Mouse (Mus musculus) layer of hippocampus, adult 2 months (tissue): ENCODE results near the gene Dram2. TPM values are rescaled to one million over a fixed set of nuclear protein-coding genes. Genes with fewer than 3 reads are reported as not detected.
A peak's percentile ranks its signal among the peaks of the same experiment; 100 is the strongest.

Experiments used
- DNase-seq, 2 experiments: peaks; one replicate each; pipeline ENCODE4 v3.0.0; 2022; ENCODE audit warnings: low spot score in 2 of 2
- H3K27ac ChIP-seq: fragments of 200-600 bp; 2 replicates; pipeline ENCODE4 v1.8.1; 2022
- H3K4me3 ChIP-seq: fragments of 200-600 bp; 2 replicates; pipeline ENCODE4 v1.8.1; 2022; ENCODE audit warnings: mild to moderate bottlenecking
- CTCF ChIP-seq: fragments of 200-600 bp; conservative IDR thresholded peaks from 2 replicates; pipeline ENCODE4 v1.8.1; 2022; ENCODE audit warnings: antibody characterized with exemption, mild to moderate bottlenecking, moderate library complexity
- long read RNA-seq, 2 experiments: library from polyadenylated mRNA; stranded (forward); transcript quantifications; one replicate each; pipeline ENCODE4 v2.0.0; 2021; ENCODE audit warnings: borderline mapping rate in 2 of 2
- total RNA-seq, 2 experiments: library from RNA; stranded (reverse); gene quantifications; 2 replicates each; pipeline ENCODE4 v1.2.3; 2021

The Dram2 gene
- 10 to 100 TPM; 34.7 to 37.2 TPM for total RNA-seq
- long read RNA-seq, experiment 1, transcript Dram2-202 (9 exons, 3,271 nt) = major isoform, 7 of 11 reads
- long read RNA-seq, experiment 1, partial matches to known transcripts = 0 of 11 reads
- long read RNA-seq, experiment 1, other reads (novel, unspliced or antisense) = 4 of 11 reads
- long read RNA-seq, experiment 2, transcript Dram2-202 (9 exons, 3,271 nt) = major isoform, 11 of 15 reads
- long read RNA-seq, experiment 2, partial matches to known transcripts = 0 of 15 reads
- long read RNA-seq, experiment 2, other reads (novel, unspliced or antisense) = 3 of 15 reads

DNA sequence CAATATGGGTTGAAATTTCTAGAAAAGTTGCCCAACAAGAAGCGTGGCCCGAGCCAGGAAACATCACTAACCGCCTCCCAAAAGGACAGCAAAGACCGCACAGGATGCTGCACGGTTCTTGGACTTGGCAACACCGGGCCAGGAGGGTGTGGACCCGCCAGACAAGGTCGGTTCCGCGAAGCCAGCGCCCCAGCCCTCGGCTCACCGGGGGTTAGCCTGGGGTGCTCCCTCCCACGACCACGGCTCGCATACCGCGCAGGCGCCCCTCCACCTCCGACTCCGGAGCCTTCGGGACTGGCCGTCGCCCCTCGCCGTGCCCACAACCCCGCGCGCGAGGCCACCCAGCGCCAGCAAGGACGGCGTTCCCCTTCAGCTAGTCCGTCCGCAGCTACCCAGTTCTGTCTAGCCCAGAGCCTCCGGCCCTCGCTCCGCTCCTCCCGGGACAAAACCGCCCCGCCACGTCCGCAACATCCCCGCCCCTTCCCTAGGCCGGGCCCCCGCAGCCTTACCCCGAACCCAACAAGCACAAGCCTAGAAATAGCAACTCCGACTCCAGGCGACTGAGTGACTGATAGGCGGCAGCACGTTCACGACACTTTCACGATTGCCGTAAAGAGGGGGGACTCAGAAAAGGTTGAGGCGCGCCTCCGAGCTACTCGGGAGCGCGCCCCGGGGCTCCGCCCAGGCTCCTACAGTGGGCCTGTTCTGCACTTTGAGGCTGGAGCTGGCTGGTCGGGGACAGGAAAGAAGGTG lies at the start of gene Dram2, which contains the start of gene Cept1:
Gene Dram2 (plus strand): TSS at position 628 of the 753 bp plus-strand sequence.
Gene Cept1 (minus strand): TSS at position 632 of the 753 bp plus-strand sequence.
- peak within 1 kb of the TSS; percentile 88 for H3K4me3 ChIP-seq
- peak within 1 kb of the TSS; percentile 95 for H3K27ac ChIP-seq
- DNase-seq = peak; percentile 90 to 92
- 0 out of 2 replicates have a peak, but pooled peaks have one; percentile 3 for TF ChIP-seq CTCF

GRCm38 (mm10) chr3:106500510-106500909 lies 47.1 kb upstream of the Dram2 start:
- no peak overlapping the region for H3K27ac ChIP-seq
- H3K4me3 ChIP-seq = no peak overlapping the region
- TF ChIP-seq CTCF = no peak
- no peak for DNase-seq

DNA sequence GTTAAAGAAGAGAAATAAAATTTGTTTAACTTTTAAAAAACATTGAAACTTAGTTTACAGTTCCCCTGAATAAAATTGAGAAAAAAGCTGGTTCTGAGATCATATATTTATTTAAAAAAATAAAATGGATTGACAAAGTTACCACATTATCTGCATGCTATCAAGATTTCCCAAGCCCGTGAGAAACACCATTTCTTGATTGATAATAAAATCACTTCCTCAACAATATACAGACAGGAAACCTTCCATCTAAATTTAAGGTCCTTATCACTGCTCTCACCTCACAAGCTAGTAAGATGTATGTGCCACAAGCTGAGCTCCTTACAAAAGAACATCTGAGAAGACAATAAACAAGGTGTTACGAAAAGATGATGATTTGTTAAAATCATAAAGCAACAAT lies 44.7 kb upstream of the Dram2 start:
- H3K4me3 ChIP-seq = no peak overlapping the region
- H3K27ac ChIP-seq = no peak overlapping the region
- TF ChIP-seq CTCF = no peak
- no peak for DNase-seq

DNA sequence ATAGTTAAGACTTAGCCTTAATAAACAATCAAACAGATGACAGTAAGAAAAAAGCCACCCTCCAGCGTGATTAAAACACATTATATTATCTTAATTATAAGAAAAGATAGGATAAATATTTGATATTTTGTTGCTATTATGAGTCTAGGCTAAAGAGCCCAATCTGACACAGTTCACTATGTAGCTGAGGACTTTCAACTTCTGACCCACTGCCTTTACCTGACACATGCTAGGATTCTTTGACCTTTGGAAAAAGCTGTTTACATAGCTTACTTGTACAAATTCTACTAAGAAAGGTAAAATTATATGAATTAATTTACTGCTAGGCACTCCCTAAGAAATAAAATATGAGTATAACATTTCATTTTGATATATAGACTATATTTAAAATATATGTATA lies 36.9 kb upstream of the Dram2 start:
- Histone ChIP-seq H3K27ac (no peak overlapping the region), H3K4me3 (no peak overlapping the region)
- DNase-seq = no peak
- TF ChIP-seq CTCF = no peak

DNA sequence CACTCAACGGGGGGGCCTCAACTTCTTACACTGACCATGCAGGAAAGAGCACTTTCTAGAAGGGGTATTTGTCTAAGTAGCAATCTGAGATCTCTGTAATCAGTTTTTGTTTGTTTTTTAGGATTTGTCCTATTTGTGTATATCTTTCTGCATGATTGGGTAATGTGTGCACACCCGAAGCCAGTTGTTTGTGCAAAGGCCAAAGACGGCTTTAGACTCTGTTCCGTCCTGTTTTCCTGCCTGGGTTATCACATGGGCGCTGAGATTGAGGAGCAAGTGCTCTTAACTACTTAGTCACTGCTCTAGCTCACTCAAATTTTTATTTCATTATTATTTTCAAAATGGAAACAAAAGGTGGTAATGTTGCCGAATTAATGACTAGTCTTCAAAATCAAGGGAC lies 32.6 kb upstream of the Dram2 start:
- Histone ChIP-seq H3K27ac (no peak overlapping the region), H3K4me3 (no peak overlapping the region)
- DNase-seq = no peak
- TF ChIP-seq CTCF = no peak

DNA sequence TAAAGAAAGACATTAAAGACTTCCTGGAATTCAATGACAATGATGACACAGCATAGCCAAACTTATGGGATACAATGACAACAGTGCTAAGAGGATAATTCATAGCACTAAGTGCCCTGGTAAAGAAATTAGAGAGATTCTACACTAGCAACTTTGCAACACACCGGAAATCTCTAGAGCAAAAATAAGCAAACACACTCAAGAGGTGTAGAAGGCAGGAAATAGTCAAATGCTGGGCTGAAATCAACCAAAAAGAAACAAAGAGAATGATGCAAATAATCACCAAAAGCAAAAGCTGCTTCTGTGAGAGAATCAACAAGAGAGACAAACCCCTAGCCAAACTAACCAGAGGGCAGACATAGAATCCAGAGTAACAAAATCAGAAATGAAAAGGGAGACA lies 24.9 kb upstream of the Dram2 start:
- DNase-seq = no peak
- TF ChIP-seq CTCF = no peak

GRCm38 (mm10) chr3:106526411-106526810 lies 21.2 kb upstream of the Dram2 start:
- H3K4me3 ChIP-seq = no peak overlapping the region
- DNase-seq = no peak
- no peak for TF ChIP-seq CTCF
- peak overlapping the region; percentile 68; the same call in 1 of the 2 replicates for H3K27ac ChIP-seq

More for the DNA sequence above, 24.9 kb upstream of the Dram2 start:
- Histone ChIP-seq H3K4me3 (no peak overlapping the region), H3K27ac (no peak overlapping the region)

GRCm38 (mm10) chr3:106528032-106528431 lies 19.6 kb upstream of the Dram2 start:
- no peak for DNase-seq
- TF ChIP-seq CTCF = no peak
- Histone ChIP-seq H3K4me3 (no peak overlapping the region), H3K27ac (no peak overlapping the region)

- H3K4me3 ChIP-seq = no peak overlapping the region
- no peak for TF ChIP-seq CTCF
- no peak overlapping the region for H3K27ac ChIP-seq
- DNase-seq = no peak
Measured at GRCm38 (mm10) chr3:106533277-106533676, 14.3 kb upstream of the Dram2 start.

DNA sequence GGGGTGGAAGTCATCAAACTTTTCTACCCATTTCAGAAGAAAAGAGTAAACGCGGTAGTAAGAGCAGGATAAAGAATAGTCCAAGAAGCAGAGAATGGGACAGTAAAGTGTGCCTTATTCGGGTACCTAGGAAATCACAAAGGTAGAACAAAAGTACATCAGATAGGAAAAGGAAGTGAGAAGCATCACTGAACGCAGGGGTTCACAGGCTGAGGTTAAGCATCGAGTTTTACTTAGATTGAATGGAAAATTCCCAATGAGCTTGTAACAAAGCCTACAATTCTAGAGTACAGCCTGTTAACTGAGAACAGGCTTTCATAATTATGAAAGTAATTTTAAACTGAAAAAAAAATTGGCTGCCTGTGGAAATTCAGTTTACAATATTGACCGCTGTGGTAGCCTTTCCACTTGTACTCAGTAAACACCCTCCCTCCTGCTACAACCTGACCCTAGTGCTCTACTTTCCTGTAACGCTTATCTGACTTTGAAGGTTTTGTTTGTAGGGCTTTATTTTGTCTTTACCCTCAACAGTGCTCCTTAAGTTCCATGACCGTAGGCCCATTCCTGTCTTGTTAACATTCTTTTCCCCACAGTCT lies 2.8 kb upstream of the Dram2 start:
- TF ChIP-seq CTCF = no peak
- no peak for DNase-seq
- Histone ChIP-seq H3K4me3 (no peak overlapping the region), H3K27ac (no peak overlapping the region)

DNA sequence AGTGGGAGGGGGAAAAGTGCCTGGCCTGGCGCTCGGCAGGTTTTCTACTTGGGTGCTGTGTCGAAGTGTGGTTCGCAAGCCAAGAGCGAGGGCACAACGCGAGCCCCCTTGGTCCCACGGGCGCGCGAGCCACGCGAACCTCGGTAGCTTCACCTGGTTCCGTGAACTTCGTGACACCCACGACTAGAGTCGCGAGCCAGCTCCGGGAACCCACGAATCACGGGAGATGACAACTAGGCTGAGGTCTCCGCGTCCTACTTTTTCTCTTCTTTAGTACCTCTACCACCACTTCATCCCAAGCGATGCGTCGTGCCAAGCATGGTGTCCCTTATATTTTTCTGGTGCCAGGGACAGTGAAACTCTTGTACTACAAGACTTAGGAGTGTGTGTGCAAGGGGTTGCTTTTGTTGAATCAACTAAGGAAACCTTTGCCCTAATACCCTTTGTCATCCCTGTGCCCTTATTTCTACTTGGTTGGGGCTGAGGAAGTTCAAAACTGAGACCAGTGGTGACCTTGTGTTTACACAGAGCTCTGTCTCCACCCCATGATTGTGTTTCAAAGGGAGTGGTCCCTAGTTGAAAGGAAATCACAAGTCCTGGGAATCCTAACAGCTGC lies 434 bp downstream of the Dram2 start:
- TF ChIP-seq CTCF = no peak
- H3K4me3 ChIP-seq = peak overlapping the region; percentile 88
- DNase-seq = peak in 1 of 2 experiments; percentile 21

DNA sequence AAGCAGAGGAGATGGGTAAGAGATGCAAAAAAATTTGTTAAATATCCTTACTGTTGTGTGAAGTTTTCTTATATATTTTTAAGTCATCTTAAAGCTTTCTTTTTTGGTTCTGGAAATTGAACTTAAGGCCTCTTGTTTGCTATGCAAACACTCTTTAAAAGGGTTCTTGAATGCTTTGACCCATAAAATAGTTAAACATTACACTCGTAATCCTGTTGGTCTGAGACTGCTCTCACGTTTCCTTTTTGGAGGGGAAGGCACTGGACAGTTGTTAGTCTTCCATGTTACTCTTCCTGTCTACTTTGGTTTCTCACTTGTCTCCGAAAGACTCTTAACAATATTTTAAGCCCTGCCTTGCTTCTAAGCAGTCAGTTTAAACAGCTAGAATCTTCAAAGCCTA lies 1.4 kb downstream of the Dram2 start:
- Histone ChIP-seq H3K27ac (peak overlapping the region; percentile 95), H3K4me3 (peak overlapping the region; percentile 88)
- TF ChIP-seq CTCF = no peak
- DNase-seq = no peak

More for the DNA sequence above, 434 bp downstream of the Dram2 start:
- peak overlapping the region; percentile 95 for H3K27ac ChIP-seq

DNA sequence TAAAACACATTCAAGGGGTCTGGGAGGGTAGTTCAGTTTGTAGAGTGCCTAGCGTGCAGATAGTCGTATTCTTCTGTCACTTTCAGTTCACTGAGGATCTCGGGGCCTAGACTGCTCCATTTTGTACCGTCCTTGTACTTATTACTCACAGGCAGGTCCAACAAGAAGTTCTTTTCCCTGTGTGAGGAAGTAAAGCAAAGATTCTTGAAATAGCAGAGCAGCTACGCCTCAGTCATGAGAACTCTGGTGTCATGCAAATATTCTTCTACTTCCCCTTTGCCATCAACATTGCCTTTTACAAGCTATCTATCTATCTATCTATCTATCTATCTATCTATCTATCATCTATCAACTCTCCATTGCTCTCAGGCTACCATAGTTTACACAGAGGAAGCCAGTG lies 5.8 kb downstream of the Dram2 start:
- Histone ChIP-seq H3K27ac (no peak overlapping the region), H3K4me3 (no peak overlapping the region)
- no peak for TF ChIP-seq CTCF
- DNase-seq = no peak
